Mouse (Mus musculus): ENCODE measurements around the gene Fbxo40. TPM values are rescaled to one million over a fixed set of nuclear protein-coding genes. Genes with fewer than 3 reads are reported as not detected.

Fbxo40 gene
- polyA plus RNA-seq, 1 experiment from 2014 or later, result 0.04 TPM

DNA sequence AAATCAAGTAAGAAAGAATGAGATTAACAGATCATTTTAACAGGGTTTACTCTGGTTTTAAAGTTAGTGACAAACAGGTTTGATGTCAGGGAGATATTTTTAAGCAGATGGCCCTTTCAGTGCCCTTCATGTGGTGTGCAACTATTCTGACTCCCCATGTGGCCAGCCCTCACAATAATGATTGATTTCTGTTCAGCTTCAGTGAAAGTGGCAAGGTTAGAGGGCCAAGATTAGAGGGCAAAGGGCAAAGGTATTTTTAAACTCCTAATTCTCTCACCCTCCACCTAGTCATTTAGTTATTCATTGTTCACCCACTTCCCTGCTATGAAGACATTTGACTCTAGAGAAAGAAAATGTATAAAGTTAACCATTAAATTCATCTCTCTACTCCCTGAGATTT, 2.2 kb downstream of the Fbxo40 start:
- H3K4me2 ChIP-seq, result no peak overlapping the region
- H3K9ac ChIP-seq, result no peak overlapping the region
- H3K4me1 ChIP-seq, result no peaks in the 10 kb centered on the region
- H3K4me3 ChIP-seq, result no peak overlapping the region
- no peaks in the 10 kb centered on the region for H3K27me3 ChIP-seq (replicated peaks)
- no peak for ATAC-seq
- no peak overlapping the region for H3K27ac ChIP-seq
- H3K36me3 ChIP-seq, result no peaks in the 10 kb centered on the region
- H3K9me3 ChIP-seq (replicated peaks), result no peaks in the 10 kb centered on the region

DNA sequence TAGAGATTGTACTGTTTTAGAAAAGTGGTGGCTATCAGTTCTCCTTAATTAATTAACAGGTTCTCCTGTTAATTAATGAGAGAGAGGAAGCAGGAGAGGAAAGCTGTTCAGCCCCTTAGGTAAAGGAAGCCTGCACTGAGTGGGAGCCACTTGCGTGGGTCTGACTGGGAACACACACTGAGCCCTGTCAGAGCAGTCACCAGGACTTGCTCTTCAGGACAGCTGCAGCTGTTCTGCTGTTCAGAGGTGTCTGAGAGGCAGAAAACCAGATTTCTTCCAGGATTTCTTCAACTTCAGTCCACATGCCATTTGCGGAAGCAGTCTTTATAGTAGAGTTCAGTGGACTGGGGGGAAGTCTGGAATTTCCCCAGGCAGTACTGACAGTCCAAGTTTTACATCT, 2.9 kb downstream of the Fbxo40 start:
- H3K9ac ChIP-seq, result no peak overlapping the region
- H3K27ac ChIP-seq, result no peak overlapping the region
- no peak for ATAC-seq
- no peaks in the 10 kb centered on the region for H3K36me3 ChIP-seq
- H3K9me3 ChIP-seq (replicated peaks), result no peaks in the 10 kb centered on the region
- 59% methylated on average over 2 of the region's 2 CpGs for WGBS (ENCODE audit: insufficient replicate concordance)
- no peaks in the 10 kb centered on the region for H3K27me3 ChIP-seq (replicated peaks)
- no peak overlapping the region for H3K4me3 ChIP-seq
- no peak overlapping the region for H3K4me2 ChIP-seq
- H3K4me1 ChIP-seq, result no peaks in the 10 kb centered on the region

DNA sequence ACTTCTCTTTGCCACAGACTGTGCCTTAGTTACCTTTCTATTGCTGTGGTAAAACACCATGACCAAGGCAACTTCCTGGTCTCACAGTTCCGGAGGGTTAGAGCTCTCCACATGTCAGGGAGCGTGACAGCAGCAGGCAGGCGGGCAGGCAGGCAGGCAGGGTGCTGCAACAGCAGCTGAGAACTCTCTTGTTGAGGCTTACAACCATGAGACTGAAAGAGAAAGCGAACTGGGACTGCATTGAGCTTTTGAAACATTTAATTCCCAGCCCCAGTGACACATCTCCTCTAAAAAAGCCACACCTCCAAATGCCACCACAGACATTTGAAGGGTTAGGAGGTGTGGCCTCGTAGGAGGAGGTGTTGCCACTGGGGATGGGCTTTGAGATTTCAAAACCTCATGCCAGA, 4.6 kb downstream of the Fbxo40 start:
- WGBS (ENCODE audit: insufficient replicate concordance), result 32% methylated on average over 5 of the region's 5 CpGs
- no peaks in the 10 kb centered on the region for H3K36me3 ChIP-seq
- H3K9ac ChIP-seq, result no peak overlapping the region
- H3K4me1 ChIP-seq, result no peaks in the 10 kb centered on the region
- H3K9me3 ChIP-seq (replicated peaks), result no peaks in the 10 kb centered on the region
- H3K4me2 ChIP-seq, result peak overlapping the region; percentile 50
- peak; percentile 58; the same call in 1 of the 2 replicates for ATAC-seq
- H3K27ac ChIP-seq, result no peak overlapping the region
- H3K27me3 ChIP-seq (replicated peaks), result no peaks in the 10 kb centered on the region
- peak overlapping the region; percentile 30 for H3K4me3 ChIP-seq

DNA sequence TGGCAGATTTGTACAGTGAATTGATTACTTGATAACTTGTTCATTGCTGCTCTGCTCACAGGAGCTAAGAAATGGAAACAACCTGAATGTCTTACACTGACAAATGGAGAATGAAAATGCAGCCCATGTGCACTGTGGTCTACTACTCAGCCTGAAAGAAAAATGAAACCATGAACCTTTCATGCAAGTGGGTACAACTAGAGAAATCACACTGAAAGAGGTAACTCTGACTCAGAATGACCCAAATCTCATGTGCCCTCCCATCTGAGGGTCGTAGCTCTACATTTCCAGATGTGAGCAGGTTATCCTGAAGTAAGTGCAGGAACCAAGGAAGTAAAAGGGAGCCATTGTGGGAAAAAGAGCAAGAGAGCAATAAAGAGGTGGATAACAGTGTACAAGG, 6.5 kb downstream of the Fbxo40 start:
- Histone ChIP-seq H3K4me3 (no peak overlapping the region), H3K27ac (no peak overlapping the region), H3K9ac (no peak overlapping the region), H3K9me3 (replicated peaks) (no peaks in the 10 kb centered on the region), H3K4me1 (no peaks in the 10 kb centered on the region), H3K27me3 (replicated peaks) (no peaks in the 10 kb centered on the region), H3K4me2 (no peak overlapping the region), H3K36me3 (no peaks in the 10 kb centered on the region)
- 65% methylated on average over 1 of the region's 1 CpGs for WGBS (ENCODE audit: insufficient replicate concordance)
- no peak for ATAC-seq

DNA sequence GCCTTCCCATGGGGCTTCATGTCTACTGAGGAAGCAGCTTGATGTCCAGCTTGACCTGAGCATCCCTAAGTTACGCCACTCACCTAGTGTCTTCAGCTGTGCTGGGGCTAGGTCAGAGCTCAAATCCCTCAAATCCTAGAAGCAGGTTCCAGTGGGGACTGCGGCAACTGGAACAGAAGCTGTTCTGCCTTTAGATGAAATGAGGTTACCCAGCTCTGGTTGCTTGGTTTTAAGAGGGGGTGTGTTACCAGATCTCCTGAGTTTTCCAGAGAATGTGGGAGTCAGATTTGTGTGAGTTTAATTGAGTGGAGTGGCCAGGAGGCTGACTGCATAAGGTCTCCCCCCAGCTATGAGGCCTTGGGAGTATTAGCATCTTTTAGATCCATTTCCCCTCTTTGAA, 11.1 kb downstream of the Fbxo40 start:
- H3K9ac ChIP-seq, result no peak overlapping the region
- no peak overlapping the region for H3K4me2 ChIP-seq
- H3K27ac ChIP-seq, result no peak overlapping the region
- H3K36me3 ChIP-seq, result no peaks in the 10 kb centered on the region
- H3K4me1 ChIP-seq, result no peaks in the 10 kb centered on the region
- H3K9me3 ChIP-seq (replicated peaks), result no peaks in the 10 kb centered on the region
- H3K27me3 ChIP-seq (replicated peaks), result no peaks in the 10 kb centered on the region
- WGBS (ENCODE audit: insufficient replicate concordance), result 77% methylated on average over 2 of the region's 2 CpGs
- ATAC-seq, result no peak
- H3K4me3 ChIP-seq, result no peak overlapping the region

DNA sequence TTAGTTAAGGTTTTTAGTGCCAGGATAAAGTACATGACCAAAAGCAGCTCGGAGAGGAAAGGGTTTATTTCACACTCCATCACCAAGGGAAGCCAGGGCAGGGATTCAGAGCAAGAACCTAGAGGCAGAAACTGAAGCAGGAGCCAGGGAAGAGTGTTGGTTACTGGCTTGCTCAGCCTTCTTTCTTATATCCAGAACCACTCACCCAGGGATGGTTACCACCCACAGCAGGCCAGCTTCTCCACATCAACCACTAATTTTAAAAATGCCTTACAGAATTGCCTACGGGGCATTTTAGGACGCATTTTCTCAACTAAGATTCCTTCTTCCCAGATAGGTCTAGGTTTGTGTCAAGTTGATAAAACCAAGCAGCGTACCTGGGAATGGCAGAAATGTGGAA, 26.9 kb downstream of the Fbxo40 start:
- Histone ChIP-seq H3K4me3 (no peak overlapping the region), H3K9ac (no peak overlapping the region), H3K4me1 (no peaks in the 10 kb centered on the region), H3K9me3 (replicated peaks) (no peaks in the 10 kb centered on the region), H3K27ac (no peak overlapping the region), H3K4me2 (no peak overlapping the region), H3K27me3 (replicated peaks) (no peaks in the 10 kb centered on the region), H3K36me3 (no peaks in the 10 kb centered on the region)
- no peak for ATAC-seq
- WGBS (ENCODE audit: insufficient replicate concordance), result 76% methylated on average over 4 of the region's 4 CpGs

DNA sequence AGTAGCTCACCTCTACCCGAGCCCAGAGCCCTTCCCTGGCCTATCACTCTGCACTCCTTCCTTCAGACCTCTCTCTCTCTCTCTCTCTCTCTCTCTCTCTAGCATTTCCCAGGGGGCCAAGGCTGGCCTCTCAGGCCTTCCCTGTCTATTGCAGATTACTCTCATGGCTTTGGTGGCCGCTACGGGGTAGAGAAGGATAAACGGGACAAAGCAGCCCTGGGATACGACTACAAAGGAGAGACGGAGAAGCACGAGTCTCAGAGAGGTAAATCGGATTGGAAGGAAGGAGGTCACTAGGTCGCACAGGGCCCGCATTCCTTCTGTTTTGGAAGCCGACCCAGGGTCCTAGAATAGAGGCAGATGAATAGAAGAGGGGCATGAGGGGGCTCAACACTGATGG, 35.2 kb downstream of the Fbxo40 start:
- H3K4me2 ChIP-seq, result no peak overlapping the region
- no peaks in the 10 kb centered on the region for H3K27me3 ChIP-seq (replicated peaks)
- H3K4me1 ChIP-seq, result no peaks in the 10 kb centered on the region
- 79% methylated on average over 11 of the region's 11 CpGs for WGBS (ENCODE audit: insufficient replicate concordance)
- no peaks in the 10 kb centered on the region for H3K9me3 ChIP-seq (replicated peaks)
- H3K36me3 ChIP-seq, result peaks cover 4% of the 10 kb centered on the region; the same call in 1 of the 2 replicates
- no peak overlapping the region for H3K9ac ChIP-seq
- H3K27ac ChIP-seq, result no peak overlapping the region
- no peak overlapping the region for H3K4me3 ChIP-seq
- no peak for ATAC-seq

DNA sequence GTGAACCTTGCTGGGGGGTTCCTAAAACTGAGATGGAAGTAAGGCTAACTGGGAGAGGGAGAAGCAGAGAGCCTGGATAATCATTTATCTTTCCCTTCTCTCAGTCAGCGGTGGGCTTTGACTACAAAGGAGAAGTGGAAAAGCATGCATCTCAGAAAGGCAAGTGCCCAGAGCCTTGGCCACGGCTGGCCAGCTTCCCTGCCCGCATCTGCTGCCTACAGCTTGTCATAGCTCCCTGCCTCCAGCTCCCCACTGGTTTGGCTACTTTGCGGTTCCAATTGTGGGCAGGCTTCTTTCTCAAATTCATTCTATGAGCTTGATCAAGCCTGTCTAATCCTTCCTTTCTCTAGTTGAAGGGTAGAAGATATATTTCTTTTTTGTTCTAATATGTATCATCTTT, 39.2 kb downstream of the Fbxo40 start:
- Histone ChIP-seq H3K4me2 (no peak overlapping the region), H3K27me3 (replicated peaks) (no peaks in the 10 kb centered on the region), H3K27ac (no peak overlapping the region), H3K9me3 (replicated peaks) (no peaks in the 10 kb centered on the region), H3K4me3 (no peak overlapping the region), H3K4me1 (no peaks in the 10 kb centered on the region), H3K9ac (no peak overlapping the region), H3K36me3 (no peaks in the 10 kb centered on the region)
- WGBS (ENCODE audit: insufficient replicate concordance), result 68% methylated on average over 4 of the region's 4 CpGs
- no peak for ATAC-seq

DNA sequence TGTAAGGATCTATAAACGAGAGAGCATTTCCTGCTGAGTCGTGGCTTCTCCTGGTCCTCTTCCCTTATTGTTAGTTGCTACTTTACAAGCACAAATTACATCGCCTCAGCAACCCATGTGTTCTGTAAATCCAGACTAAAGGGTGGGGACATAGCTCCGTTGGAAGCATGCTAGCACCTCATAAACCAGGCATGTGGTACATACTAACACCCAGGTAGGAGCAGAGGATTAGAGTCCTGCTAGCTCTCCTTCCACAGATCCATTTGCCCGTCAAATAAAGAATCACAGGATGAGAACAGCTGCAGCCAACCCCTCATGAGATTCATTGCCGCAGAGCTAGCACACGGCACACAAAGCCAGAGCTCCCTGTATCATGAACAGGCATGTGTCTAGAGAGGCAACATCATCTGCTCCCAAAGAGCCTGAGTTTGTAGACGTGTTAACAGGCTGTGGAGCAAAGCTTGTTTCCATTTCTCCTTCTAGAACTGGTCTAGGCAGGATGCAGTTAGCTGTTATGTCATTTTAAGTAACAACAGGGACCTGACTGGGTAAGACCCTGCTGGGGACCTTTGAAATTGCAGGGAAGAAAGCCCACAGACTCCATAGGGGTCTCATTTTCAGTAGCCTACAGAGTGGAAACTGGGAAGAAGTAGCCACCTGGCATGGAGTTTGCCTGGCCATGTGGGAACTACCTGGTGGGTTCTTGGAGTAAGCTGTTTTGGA, 40.5 kb downstream of the Fbxo40 start:
- no peaks in the 10 kb centered on the region for H3K27me3 ChIP-seq (replicated peaks)
- no peak overlapping the region for H3K4me2 ChIP-seq
- no peak for ATAC-seq
- no peaks in the 10 kb centered on the region for H3K36me3 ChIP-seq
- H3K27ac ChIP-seq, result no peak overlapping the region
- H3K9me3 ChIP-seq (replicated peaks), result no peaks in the 10 kb centered on the region
- H3K9ac ChIP-seq, result no peak overlapping the region
- WGBS (ENCODE audit: insufficient replicate concordance), result 58% methylated on average over 8 of the region's 8 CpGs
- H3K4me3 ChIP-seq, result no peak overlapping the region
- no peaks in the 10 kb centered on the region for H3K4me1 ChIP-seq

DNA sequence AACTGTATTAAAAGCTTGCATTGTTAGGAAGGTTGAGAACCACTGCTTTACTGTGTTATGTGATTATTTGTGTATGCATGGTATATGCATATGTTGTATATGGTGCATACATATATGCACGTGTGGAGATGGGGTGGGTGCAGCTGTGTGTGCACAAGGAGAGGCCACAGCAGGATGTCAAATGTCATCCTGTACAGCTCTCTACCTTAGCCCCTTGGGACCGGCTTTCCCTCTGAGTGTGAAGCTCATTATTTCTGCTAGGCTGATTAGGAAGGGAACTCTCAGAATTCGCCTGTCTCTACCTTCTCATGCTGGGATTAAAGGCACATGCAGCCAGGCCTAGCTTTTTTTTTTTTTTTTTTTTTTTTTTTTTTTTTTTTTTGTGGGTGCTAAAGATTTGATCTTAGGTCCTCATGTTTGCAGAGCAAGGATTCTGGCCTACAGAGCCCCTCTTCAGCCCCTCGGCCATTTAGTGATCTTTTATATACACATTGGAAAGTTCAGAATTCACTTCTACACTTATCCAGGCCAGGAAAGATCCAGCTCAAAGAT, 42.5 kb downstream of the Fbxo40 start:
- Histone ChIP-seq H3K27me3 (replicated peaks) (no peaks in the 10 kb centered on the region), H3K27ac (no peak overlapping the region), H3K9me3 (replicated peaks) (no peaks in the 10 kb centered on the region), H3K9ac (no peak overlapping the region), H3K4me1 (no peaks in the 10 kb centered on the region), H3K4me2 (no peak overlapping the region), H3K36me3 (no peaks in the 10 kb centered on the region), H3K4me3 (no peak overlapping the region)
- no peak for ATAC-seq
- WGBS (ENCODE audit: insufficient replicate concordance), result 66% methylated on average over 4 of the region's 4 CpGs

DNA sequence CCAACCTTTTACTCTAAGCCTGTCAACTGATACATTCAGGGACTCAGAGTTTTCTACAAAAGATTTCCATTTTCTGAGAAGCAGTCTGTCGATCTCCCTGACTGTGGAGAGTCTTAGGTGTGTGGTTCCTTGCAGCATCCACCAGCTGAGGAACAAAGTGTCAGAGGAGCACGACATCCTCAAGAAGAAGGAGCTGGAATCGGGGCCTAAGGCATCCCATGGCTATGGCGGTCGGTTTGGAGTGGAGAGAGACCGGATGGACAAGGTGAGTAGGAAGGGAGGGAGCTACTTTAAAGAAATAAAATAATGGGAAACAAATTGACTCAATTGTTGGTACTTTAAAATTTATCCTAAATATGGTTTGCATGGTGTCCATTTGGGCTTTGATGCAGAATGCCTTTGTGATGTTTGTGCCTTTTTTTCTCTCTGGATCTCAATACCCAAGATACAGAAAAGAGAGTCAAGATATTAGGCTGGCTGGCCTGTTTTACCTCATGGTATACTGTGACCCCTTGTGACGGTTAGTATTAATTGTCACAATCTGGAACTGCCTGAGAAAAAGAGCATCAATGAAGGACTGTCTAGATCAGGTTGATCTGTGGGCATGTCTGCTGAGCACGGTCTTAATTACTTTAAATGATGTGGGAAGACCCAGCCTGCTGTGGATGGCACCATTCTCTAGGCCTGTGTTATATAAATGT, 43.7 kb downstream of the Fbxo40 start:
- Histone ChIP-seq H3K27ac (no peak overlapping the region), H3K4me2 (no peak overlapping the region), H3K4me3 (no peak overlapping the region), H3K9me3 (replicated peaks) (no peaks in the 10 kb centered on the region), H3K27me3 (replicated peaks) (no peaks in the 10 kb centered on the region), H3K36me3 (no peaks in the 10 kb centered on the region), H3K9ac (no peak overlapping the region), H3K4me1 (0 out of 2 replicates have a peak, but pooled peaks cover 4% of the 10 kb centered on the region)
- 79% methylated on average over 8 of the region's 8 CpGs for WGBS (ENCODE audit: insufficient replicate concordance)
- no peak for ATAC-seq

DNA sequence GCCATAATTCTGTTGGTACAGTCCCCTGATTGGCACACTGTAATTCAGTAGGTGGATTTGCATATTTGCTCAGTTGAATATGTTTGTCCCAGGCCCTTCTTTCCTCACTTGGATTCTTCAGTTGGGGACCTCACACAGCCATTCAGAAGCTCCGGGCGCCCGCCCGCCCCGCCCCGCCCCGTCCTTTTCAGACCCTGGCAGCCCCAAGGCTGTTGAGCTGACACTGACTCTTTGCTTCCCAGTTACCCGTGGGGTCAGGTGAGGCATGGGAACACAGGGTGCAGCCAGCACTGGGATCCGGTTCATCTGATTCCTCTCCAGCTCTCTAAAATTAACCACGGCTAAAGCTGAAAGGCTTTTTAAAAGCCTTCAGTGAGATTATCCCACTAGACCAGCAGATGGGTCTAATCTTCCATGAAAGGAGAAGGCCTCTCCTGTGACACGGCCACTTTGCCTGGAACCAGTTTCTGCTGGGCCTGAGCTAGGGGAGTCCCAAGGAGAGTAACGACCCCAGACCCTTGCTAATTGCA, 45.3 kb downstream of the Fbxo40 start:
- H3K27me3 ChIP-seq (replicated peaks), result no peaks in the 10 kb centered on the region
- no peak overlapping the region for H3K27ac ChIP-seq
- 0 out of 2 replicates have a peak, but pooled peaks cover 8% of the 10 kb centered on the region for H3K4me1 ChIP-seq
- H3K9ac ChIP-seq, result no peak overlapping the region
- WGBS (ENCODE audit: insufficient replicate concordance), result 77% methylated on average over 12 of the region's 12 CpGs
- H3K36me3 ChIP-seq, result no peaks in the 10 kb centered on the region
- no peak for ATAC-seq
- H3K9me3 ChIP-seq (replicated peaks), result no peaks in the 10 kb centered on the region
- H3K4me3 ChIP-seq, result no peak overlapping the region
- H3K4me2 ChIP-seq, result no peak overlapping the region

All from liver, embryonic 12.5 days (tissue).